Mouse (Mus musculus): Measurements from ENCODE around the gene Kng1. TPM values are rescaled to one million over a fixed set of nuclear protein-coding genes. Genes with fewer than 3 reads are reported as not detected.
"Not testable (repeated sequence)": the region's sequence is repeated elsewhere in the genome, so short reads cannot be mapped to it uniquely, and the experiment has no call there.

Gene Kng1
- polyA plus RNA-seq, 1 experiment from 2014 or later = not detected

DNA sequence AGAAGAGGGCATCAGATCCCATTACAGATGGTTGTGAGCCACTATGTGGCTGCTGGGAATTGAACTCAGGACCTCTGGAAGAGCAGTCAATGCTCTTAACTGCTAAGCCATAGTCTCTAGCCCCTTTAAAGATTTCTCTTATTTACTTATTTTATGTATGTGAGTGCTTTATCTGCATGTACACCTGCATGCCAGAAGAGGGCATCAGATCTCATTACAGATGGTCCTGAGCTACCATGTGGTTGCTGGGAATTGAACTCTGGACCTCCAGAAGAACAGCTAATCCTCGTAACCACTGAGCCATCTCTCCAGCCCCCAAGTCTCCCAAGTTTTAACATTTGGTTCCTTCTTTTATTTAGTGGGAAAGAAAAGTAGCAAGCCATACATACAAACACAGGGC lies 30.8 kb downstream of the Kng1 start:
- ATAC-seq; H3K4me2 ChIP-seq (ENCODE audit: low read length); H3K36me3 ChIP-seq (ENCODE audit: control insufficient read depth, insufficient read depth, low read length); H3K9me3 ChIP-seq (replicated peaks; ENCODE audit: control insufficient read depth, low read length, poor library complexity, severe bottlenecking); H3K4me3 ChIP-seq (ENCODE audit: low read depth, low read length); H3K27me3 ChIP-seq (ENCODE audit: control insufficient read depth, insufficient read depth, low read depth, low read length); H3K9ac ChIP-seq (ENCODE audit: low read depth, low read length); H3K4me1 ChIP-seq (ENCODE audit: control insufficient read depth, insufficient read depth, low read length); H3K27ac ChIP-seq (ENCODE audit: low read length): not testable (repeated sequence)
- 89% methylated on average over 1 of the region's 1 CpGs for WGBS

DNA sequence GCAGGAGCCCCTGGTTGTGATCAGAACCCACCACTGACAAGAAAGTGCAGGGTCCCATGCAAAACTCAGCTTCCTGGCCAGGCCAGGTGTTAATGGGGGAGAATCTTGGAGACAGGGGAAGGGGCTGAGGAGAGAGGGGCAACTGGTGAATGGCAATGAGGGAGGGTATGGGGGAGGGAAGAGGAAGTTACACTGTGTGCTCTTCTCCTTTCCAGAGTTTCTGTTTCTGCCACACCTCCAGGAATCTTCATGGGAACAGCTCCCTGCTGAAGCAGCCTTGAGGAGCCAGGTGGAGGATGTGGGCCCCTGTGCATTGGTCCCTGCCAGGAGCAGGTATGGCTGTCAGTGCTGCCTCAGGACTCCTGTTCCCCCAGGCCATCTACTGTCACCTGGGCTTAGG lies 33.7 kb downstream of the Kng1 start:
- not testable (repeated sequence) for H3K9ac ChIP-seq (ENCODE audit: low read depth, low read length); ATAC-seq

DNA sequence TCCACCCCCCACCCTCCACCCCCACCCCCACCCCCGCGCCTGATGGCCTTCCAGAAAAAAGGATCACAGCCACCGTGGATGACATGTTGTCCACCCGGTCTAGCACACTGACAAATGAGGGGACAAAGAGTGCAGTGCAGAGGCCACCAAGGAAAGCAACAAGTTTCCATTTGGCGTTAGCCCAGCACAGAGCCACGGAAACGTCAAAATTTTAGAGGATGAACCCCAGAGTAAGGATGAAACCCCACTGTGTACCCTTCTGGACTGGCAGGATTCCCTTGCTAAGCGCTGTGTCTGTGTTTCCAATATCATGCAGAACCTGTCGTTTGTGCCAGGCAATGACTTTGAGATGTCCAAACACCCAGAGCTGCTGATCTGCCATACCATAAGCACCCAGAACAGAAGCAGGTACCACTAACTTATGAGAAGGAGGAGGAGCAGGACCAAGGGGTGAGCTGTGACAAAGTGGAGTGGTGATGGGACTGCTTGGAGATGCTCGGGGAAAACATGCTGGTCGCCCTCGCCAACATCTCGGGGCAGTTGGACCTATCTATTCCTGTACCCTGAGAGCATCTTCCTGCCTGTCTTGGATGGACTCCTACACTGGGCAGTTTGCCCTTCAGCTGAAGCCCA lies 35.8 kb downstream of the Kng1 start:
- Histone ChIP-seq H3K27ac (ENCODE audit: low read length) (no peak overlapping the region), H3K4me1 (ENCODE audit: control insufficient read depth, insufficient read depth, low read length) (no peaks in the 10 kb centered on the region), H3K36me3 (ENCODE audit: control insufficient read depth, insufficient read depth, low read length) (no peaks in the 10 kb centered on the region), H3K27me3 (ENCODE audit: control insufficient read depth, insufficient read depth, low read depth, low read length) (no peaks in the 10 kb centered on the region), H3K4me2 (ENCODE audit: low read length) (no peak overlapping the region), H3K9ac (ENCODE audit: low read depth, low read length) (no peak overlapping the region), H3K4me3 (ENCODE audit: low read depth, low read length) (no peak overlapping the region), H3K9me3 (replicated peaks; ENCODE audit: control insufficient read depth, low read length, poor library complexity, severe bottlenecking) (no peaks in the 10 kb centered on the region)
- ATAC-seq = no peak
- WGBS = 80% methylated on average over 13 of the region's 13 CpGs

More for the DNA sequence above, 33.7 kb downstream of the Kng1 start:
- H3K4me2 ChIP-seq (ENCODE audit: low read length); H3K4me1 ChIP-seq (ENCODE audit: control insufficient read depth, insufficient read depth, low read length); H3K9me3 ChIP-seq (replicated peaks; ENCODE audit: control insufficient read depth, low read length, poor library complexity, severe bottlenecking); H3K4me3 ChIP-seq (ENCODE audit: low read depth, low read length); H3K27ac ChIP-seq (ENCODE audit: low read length); H3K27me3 ChIP-seq (ENCODE audit: control insufficient read depth, insufficient read depth, low read depth, low read length); H3K36me3 ChIP-seq (ENCODE audit: control insufficient read depth, insufficient read depth, low read length): not testable (repeated sequence)

DNA sequence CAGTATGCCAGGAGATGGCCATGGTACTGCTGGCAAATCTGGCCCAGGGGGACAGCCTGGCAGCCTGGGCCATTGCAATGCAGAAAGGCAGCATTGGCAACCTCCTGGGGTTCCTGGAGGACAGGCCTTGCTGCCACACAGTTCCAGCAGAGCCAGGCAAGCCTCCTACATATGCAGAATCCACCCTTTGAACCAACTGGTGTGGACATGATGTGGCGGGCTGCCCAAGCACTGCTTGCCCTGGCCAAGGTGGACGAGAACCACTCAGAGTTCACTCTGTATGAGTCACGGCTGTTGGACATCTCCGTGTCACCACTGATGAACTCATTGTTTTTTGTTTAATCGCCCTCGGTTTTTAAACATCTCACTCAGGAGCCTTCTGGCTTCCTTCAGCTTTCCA lies 36.5 kb downstream of the Kng1 start:
- 93% methylated on average over 6 of the region's 6 CpGs for WGBS
- Histone ChIP-seq H3K4me2 (ENCODE audit: low read length) (no peak overlapping the region), H3K27ac (ENCODE audit: low read length) (no peak overlapping the region), H3K9ac (ENCODE audit: low read depth, low read length) (no peak overlapping the region), H3K36me3 (ENCODE audit: control insufficient read depth, insufficient read depth, low read length) (no peaks in the 10 kb centered on the region), H3K4me3 (ENCODE audit: low read depth, low read length) (no peak overlapping the region), H3K27me3 (ENCODE audit: control insufficient read depth, insufficient read depth, low read depth, low read length) (no peaks in the 10 kb centered on the region), H3K4me1 (ENCODE audit: control insufficient read depth, insufficient read depth, low read length) (no peaks in the 10 kb centered on the region), H3K9me3 (replicated peaks; ENCODE audit: control insufficient read depth, low read length, poor library complexity, severe bottlenecking) (no peaks in the 10 kb centered on the region)
- no peak for ATAC-seq

DNA sequence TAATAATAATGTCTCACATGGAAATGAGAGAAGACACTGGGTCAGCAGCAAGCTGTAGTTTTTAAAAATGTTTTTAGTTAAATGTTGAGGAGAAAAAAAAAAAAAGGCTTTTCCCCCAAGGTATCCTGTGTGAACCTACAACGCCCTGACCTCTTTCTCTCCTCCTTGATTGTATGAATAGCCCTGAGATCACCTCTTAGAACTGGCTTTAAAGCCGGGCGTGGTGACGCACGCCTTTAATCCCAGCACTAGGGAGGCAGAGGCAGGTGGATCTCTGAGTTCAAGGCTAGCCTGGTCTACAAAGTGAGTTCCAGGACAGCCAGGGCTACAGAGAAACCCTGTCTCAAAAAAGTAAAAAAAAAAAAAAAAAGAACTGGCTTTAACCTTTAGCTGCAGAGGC lies 37.9 kb downstream of the Kng1 start:
- not testable (repeated sequence) for H3K4me3 ChIP-seq (ENCODE audit: low read depth, low read length); H3K9me3 ChIP-seq (replicated peaks; ENCODE audit: control insufficient read depth, low read length, poor library complexity, severe bottlenecking); H3K27ac ChIP-seq (ENCODE audit: low read length); H3K9ac ChIP-seq (ENCODE audit: low read depth, low read length); H3K27me3 ChIP-seq (ENCODE audit: control insufficient read depth, insufficient read depth, low read depth, low read length); H3K4me2 ChIP-seq (ENCODE audit: low read length); H3K36me3 ChIP-seq (ENCODE audit: control insufficient read depth, insufficient read depth, low read length); H3K4me1 ChIP-seq (ENCODE audit: control insufficient read depth, insufficient read depth, low read length); ATAC-seq
- WGBS = 88% methylated on average over 5 of the region's 5 CpGs

DNA sequence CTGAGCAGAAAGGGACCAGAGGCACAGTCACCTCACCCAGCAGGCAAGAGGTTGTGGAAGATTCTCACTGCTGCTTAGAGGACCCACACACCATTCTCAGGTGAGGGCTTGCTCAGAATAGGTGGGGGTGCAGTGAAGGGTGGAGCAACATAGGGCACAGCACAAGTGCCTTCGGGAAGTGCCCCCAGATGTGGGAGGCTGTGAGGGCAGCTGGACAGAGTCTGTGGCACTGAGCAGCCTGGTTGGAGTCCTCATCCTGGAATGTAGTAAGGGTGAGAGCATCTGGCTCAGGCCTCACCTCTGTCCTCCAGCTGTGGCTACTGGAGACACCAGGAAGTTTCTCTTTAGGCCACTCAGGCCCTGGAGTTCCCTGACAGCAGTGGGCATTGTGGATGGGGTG lies 39.2 kb downstream of the Kng1 start:
- not testable (repeated sequence) for H3K27ac ChIP-seq (ENCODE audit: low read length); H3K27me3 ChIP-seq (ENCODE audit: control insufficient read depth, insufficient read depth, low read depth, low read length); H3K36me3 ChIP-seq (ENCODE audit: control insufficient read depth, insufficient read depth, low read length); H3K9ac ChIP-seq (ENCODE audit: low read depth, low read length); H3K4me1 ChIP-seq (ENCODE audit: control insufficient read depth, insufficient read depth, low read length); ATAC-seq; H3K4me3 ChIP-seq (ENCODE audit: low read depth, low read length); H3K4me2 ChIP-seq (ENCODE audit: low read length); H3K9me3 ChIP-seq (replicated peaks; ENCODE audit: control insufficient read depth, low read length, poor library complexity, severe bottlenecking)
- 93% methylated on average over 1 of the region's 1 CpGs for WGBS

DNA sequence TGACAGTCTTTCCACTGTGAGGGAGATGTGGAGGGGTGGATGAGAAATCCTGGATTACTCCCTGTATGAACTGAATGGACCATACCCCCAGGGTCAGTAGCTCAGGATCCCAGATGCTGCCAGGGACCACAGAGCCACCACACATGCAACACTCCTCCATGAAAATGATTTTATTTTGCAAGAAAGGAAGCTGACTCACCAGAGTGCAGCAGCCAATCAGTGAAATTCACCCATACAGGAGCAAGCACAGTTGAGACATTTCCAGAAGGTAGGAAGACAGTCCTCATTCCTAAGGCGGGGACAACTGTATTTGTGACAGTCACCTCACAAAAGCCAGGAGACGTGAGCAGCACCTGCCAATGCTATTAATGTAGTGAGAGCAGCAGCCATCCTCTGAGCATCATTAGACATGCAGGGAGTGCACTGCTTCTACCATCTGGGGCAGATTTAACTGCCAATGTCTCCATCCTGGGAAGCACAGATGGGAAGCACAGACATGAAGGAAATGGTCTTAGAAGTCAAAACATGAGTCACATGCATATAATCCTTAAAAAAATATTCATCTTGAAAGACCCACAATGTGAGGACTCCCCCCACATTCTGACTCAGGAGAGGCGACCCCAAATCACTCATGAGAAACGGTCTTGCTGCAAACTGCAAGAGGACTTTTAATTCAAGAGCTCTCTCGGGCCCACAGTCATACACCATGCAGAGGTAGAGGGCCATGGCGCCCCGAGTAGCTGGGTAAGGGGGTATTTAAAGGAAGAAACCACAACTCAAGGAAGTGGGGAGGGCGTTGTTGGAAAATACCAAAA lies 39.8 kb downstream of the Kng1 start:
- not testable (repeated sequence) for H3K9ac ChIP-seq (ENCODE audit: low read depth, low read length); ATAC-seq; H3K4me3 ChIP-seq (ENCODE audit: low read depth, low read length); H3K4me1 ChIP-seq (ENCODE audit: control insufficient read depth, insufficient read depth, low read length); H3K27ac ChIP-seq (ENCODE audit: low read length); H3K4me2 ChIP-seq (ENCODE audit: low read length); H3K36me3 ChIP-seq (ENCODE audit: control insufficient read depth, insufficient read depth, low read length); H3K27me3 ChIP-seq (ENCODE audit: control insufficient read depth, insufficient read depth, low read depth, low read length); H3K9me3 ChIP-seq (replicated peaks; ENCODE audit: control insufficient read depth, low read length, poor library complexity, severe bottlenecking)
- WGBS = 85% methylated on average over 8 of the region's 8 CpGs

DNA sequence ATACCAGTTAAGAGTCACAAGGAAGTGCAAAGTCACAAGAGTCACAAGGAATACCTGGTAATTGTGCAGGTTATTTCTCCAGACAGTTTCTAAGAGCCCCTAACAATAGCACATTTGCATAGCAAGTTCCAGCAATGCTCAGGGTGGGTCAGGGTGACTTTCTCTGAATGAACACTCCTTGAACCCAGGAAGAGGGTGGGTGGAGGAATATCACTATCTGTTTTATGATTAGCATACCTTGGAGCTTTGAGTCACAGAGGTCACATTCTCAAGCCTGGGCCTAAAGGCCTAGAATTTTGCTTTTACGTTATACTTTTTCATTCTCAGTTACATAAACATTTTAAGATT lies 40.4 kb downstream of the Kng1 start:
- not testable (repeated sequence) for H3K27ac ChIP-seq (ENCODE audit: low read length); H3K4me2 ChIP-seq (ENCODE audit: low read length); H3K4me1 ChIP-seq (ENCODE audit: control insufficient read depth, insufficient read depth, low read length); H3K4me3 ChIP-seq (ENCODE audit: low read depth, low read length); H3K9me3 ChIP-seq (replicated peaks; ENCODE audit: control insufficient read depth, low read length, poor library complexity, severe bottlenecking); ATAC-seq; H3K36me3 ChIP-seq (ENCODE audit: control insufficient read depth, insufficient read depth, low read length); H3K9ac ChIP-seq (ENCODE audit: low read depth, low read length); H3K27me3 ChIP-seq (ENCODE audit: control insufficient read depth, insufficient read depth, low read depth, low read length)
- WGBS = 97% methylated on average over 1 of the region's 1 CpGs

DNA sequence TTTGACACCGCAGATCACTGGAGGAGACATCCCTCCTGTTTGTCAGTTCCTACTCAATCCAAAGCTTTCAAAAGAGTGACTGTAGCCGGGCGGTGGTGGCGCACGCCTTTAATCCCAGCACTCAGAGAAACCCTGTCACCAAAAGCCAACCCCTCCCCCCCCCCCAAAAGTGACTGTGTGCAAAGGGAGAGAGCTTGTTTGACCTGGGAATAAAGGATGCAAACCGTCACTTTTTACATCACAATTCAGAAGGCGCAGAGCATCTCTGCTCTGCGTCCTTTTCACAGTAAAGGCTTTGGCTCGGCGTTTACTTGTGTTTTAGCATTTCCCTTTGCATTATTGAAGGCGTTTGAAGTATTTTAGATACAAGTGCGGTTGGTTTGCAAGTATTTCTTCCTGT lies 42.0 kb downstream of the Kng1 start:
- Histone ChIP-seq H3K9me3 (replicated peaks; ENCODE audit: control insufficient read depth, low read length, poor library complexity, severe bottlenecking) (no peaks in the 10 kb centered on the region), H3K9ac (ENCODE audit: low read depth, low read length) (peak overlapping the region; percentile 50; the same call in 1 of the 2 replicates), H3K4me1 (ENCODE audit: control insufficient read depth, insufficient read depth, low read length) (peaks cover 4% of the 10 kb centered on the region), H3K4me3 (ENCODE audit: low read depth, low read length) (peak overlapping the region; percentile 28), H3K27ac (ENCODE audit: low read length) (no peak overlapping the region), H3K27me3 (ENCODE audit: control insufficient read depth, insufficient read depth, low read depth, low read length) (peaks cover 6% of the 10 kb centered on the region; the same call in 1 of the 2 replicates), H3K36me3 (ENCODE audit: control insufficient read depth, insufficient read depth, low read length) (no peaks in the 10 kb centered on the region), H3K4me2 (ENCODE audit: low read length) (peak overlapping the region; percentile 61)
- no peak for ATAC-seq
- whole genome bisulfite sequencing = 2% methylated on average over 12 of the region's 12 CpGs
